Mouse (Mus musculus): ENCODE data around the gene Ptpn23.

GRCm38 (mm10) chr9:110350612-110351011 lies 57.4 kb downstream of the Ptpn23 start:
- no peak for TF ChIP-seq CTCF (IDR thresholded peaks at IDR 0.05; ENCODE audit: extremely low read depth, insufficient read depth, low read length)
- no peak for TF ChIP-seq POLR2A (IDR thresholded peaks at IDR 0.05; ENCODE audit: extremely low read depth, insufficient read depth, low read length)

Data from cortical plate, adult 2 months (tissue).